Mouse (Mus musculus) liver, adult 2 months (tissue): ENCODE measurements around the gene Ndufc1. TPM values are rescaled to one million over a fixed set of nuclear protein-coding genes. Genes with fewer than 3 reads are reported as not detected.

Experiments
- DNase-seq: peaks from one replicate; pipeline ENCODE4 v3.0.0-alpha.2; 2011; ENCODE audit warnings: low read depth, low spot score; ENCODE audit errors: extremely low read depth
- H3K27ac ChIP-seq: fragments of 200-500 bp; replicated peaks from 2 replicates; pipeline ENCODE4 v1.5.1; 2012; ENCODE audit warnings: low read depth, mild to moderate bottlenecking, control low read depth, inconsistent platforms, low read length; ENCODE audit not compliant: insufficient read depth
- H3K27me3 ChIP-seq: fragments of 200-500 bp; 2 replicates; pipeline ENCODE4 v1.6.1; 2012; ENCODE audit warnings: mild to moderate bottlenecking, moderate library complexity, low read length, inconsistent platforms; ENCODE audit not compliant: control insufficient read depth, insufficient read depth
- H3K36me3 ChIP-seq: fragments of 200-500 bp; 2 replicates; pipeline ENCODE4 v1.6.1; 2012; ENCODE audit warnings: low read length, inconsistent platforms; ENCODE audit not compliant: control insufficient read depth, insufficient read depth
- H3K4me1 ChIP-seq: fragments of 200-500 bp; 2 replicates; pipeline ENCODE4 v1.6.1; 2011; ENCODE audit warnings: low read length; ENCODE audit not compliant: control insufficient read depth, insufficient read depth
- H3K4me3 ChIP-seq: fragments of 200-500 bp; 2 replicates; pipeline ENCODE4 v1.5.1; 2011; ENCODE audit warnings: low read depth, mild to moderate bottlenecking, control low read depth, low read length, moderate library complexity; ENCODE audit not compliant: insufficient read depth
- H3K79me2 ChIP-seq: fragments of 200-500 bp; 2 replicates; pipeline ENCODE4 v1.6.1; 2012; ENCODE audit warnings: inconsistent platforms, mild to moderate bottlenecking, low read length, moderate library complexity; ENCODE audit not compliant: control insufficient read depth, insufficient read depth
- H3K9ac ChIP-seq: fragments of 200-500 bp; 2 replicates; pipeline ENCODE4 v1.6.1; 2012; ENCODE audit warnings: low read depth, mild to moderate bottlenecking, control low read depth, inconsistent platforms, low read length
- CTCF ChIP-seq: fragments of 200-500 bp; IDR thresholded peaks from 2 replicates; pipeline ENCODE4 v1.5.1; 2011; ENCODE audit warnings: low read depth, low read length, control low read depth
- POLR2A ChIP-seq: fragments of 200-500 bp; IDR thresholded peaks from 2 replicates; pipeline ENCODE4 v1.6.1; 2011; ENCODE audit warnings: low read length, control low read depth; ENCODE audit not compliant: insufficient read depth; ENCODE audit errors: extremely low read depth
- WGBS: fragments of 180-500 bp; shearing (Covaris S2); methylation state at CpG from one replicate; pipeline ENCODE4 v1.1.7; 2018; 5-methylcytosine and 5-hydroxymethylcytosine counted together
- polyA plus RNA-seq: library from polyadenylated mRNA; depleted of rRNA; stranded (reverse); fragments of >200 nt; gene quantifications from 2 replicates; pipeline ENCODE4 v1.2.3, GENCODE M21; 2012
- total RNA-seq: library from RNA; depleted of rRNA; stranded (reverse); fragments of >200 nt; gene quantifications from 2 replicates; pipeline ENCODE4 v1.2.3, GENCODE M21; 2014

The Ndufc1 gene
- total and polyA plus RNA-seq, 2 experiments, result 104 to 231 TPM

- 39% methylated on average over 2 of the region's 2 CpGs for WGBS
- Histone ChIP-seq H3K27ac (no peak overlapping the region), H3K79me2 (peaks cover 15% of the 10 kb centered on the region), H3K4me1 (peaks cover 14% of the 10 kb centered on the region), H3K36me3 (no peaks in the 10 kb centered on the region), H3K9ac (no peak overlapping the region), H3K27me3 (no peaks in the 10 kb centered on the region), H3K4me3 (no peak overlapping the region; the same call in 1 of the 2 replicates)
- DNase-seq, result no peak
- TF ChIP-seq CTCF, result no peak
- TF ChIP-seq POLR2A, result no peak
Measured at GRCm38 (mm10) chr3:51417485-51417884, 8.7 kb upstream of the Ndufc1 start.

GRCm38 (mm10) chr3:51417135-51417458, 8.3 kb upstream of the Ndufc1 start:
- no peak for DNase-seq
- H3K4me3 ChIP-seq, result peak overlapping the region; percentile 98
- no peaks in the 10 kb centered on the region for H3K36me3 ChIP-seq
- WGBS, result 6% methylated on average over 8 of the region's 8 CpGs
- peak overlapping the region; percentile 73; the same call in 1 of the 2 replicates for H3K27ac ChIP-seq
- peaks cover 14% of the 10 kb centered on the region for H3K4me1 ChIP-seq
- TF ChIP-seq POLR2A (no peak), CTCF (no peak)
- peaks cover 13% of the 10 kb centered on the region for H3K79me2 ChIP-seq
- no peaks in the 10 kb centered on the region for H3K27me3 ChIP-seq
- peak overlapping the region; percentile 91 for H3K9ac ChIP-seq

DNA sequence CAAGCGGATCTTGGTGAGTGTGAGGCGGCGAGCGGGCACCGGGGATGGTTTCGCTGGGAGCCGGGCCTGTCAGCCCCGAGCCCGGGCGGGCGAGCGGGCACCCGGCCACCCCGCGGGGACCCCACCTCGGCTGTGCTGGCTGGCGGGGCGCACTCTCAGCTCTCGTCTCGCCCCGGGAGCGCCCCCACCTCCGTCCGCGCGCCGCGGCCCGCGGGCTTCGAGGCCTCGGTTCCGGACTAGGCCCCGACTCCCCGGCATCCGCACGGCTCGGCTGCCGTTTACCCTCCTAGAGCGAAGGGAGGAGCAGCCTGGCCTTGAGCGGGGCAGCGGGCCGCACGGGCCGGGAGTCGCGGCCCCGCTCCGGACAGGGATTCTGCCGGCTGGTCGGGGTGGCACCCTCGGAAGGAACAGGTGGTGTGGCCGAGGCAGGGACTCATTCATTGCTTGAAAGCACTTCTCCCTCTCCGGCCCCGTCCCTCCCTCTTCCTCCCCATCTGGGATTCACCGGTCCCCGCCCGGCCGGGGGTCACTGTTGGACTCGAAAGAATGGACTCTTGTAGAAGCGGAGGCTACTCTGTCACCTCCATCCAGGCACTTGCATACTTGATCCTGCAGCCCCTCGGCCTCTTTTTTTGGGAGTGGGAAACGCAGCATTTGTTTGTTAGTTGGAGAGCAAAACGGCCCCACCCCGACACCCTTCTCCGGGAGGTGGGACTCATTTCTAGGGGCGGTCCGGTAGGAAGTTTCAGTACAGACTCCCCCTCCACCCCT, 7.8 kb upstream of the Ndufc1 start:
- DNase-seq, result peak; percentile 31
- Histone ChIP-seq H3K27ac (peak overlapping the region; percentile 73), H3K36me3 (no peaks in the 10 kb centered on the region), H3K9ac (peak overlapping the region; percentile 91), H3K4me1 (peaks cover 13% of the 10 kb centered on the region; the same call in 1 of the 2 replicates), H3K79me2 (peaks cover 10% of the 10 kb centered on the region; the same call in 1 of the 2 replicates), H3K27me3 (no peaks in the 10 kb centered on the region), H3K4me3 (peak overlapping the region; percentile 98)
- TF ChIP-seq POLR2A (no peak), CTCF (no peak)
- under 1% methylated on average over 67 of the region's 68 CpGs for WGBS

DNA sequence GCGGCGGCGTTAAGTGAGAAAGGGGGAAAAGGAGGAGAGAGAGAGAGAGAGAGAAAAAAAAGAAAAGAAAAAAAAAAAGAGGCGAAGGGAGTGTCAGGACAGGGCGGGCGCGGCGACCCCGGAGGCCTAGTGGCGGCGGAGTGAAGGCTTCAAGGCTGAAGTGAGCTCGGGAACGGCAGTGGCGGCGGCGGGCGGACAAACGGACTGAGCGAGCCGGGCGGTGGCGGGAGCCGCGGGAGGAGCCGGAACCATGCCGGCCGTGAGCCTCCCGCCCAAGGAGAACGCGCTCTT, 7.2 kb upstream of the Ndufc1 start:
- under 1% methylated on average over 28 of the region's 30 CpGs for WGBS
- Histone ChIP-seq H3K79me2 (peaks cover 7% of the 10 kb centered on the region; the same call in 1 of the 2 replicates), H3K9ac (peak overlapping the region; percentile 91)

GRCm38 (mm10) chr3:51415098-51416072, 6.6 kb upstream of the Ndufc1 start, which contains the start of gene Naa15:
Naa15 (plus strand) TSS chr3:51415148.
- Histone ChIP-seq H3K27me3 (no peaks in the 10 kb centered on the region), H3K4me1 (peaks cover 13% of the 10 kb centered on the region; the same call in 1 of the 2 replicates), H3K79me2 (peaks cover 6% of the 10 kb centered on the region; the same call in 1 of the 2 replicates), H3K4me3 (peak within 1 kb of the TSS; percentile 98), H3K27ac (peak within 1 kb of the TSS; percentile 79), H3K9ac (peak within 1 kb of the TSS; percentile 91), H3K36me3 (no peaks in the 10 kb centered on the region)
- TF ChIP-seq POLR2A, result 0 out of 2 replicates have a peak, but pooled peaks have one; percentile 53
- TF ChIP-seq CTCF, result no peak
- peak; percentile 85 for DNase-seq
- WGBS, result 3% methylated on average over 43 of the region's 43 CpGs

More for the DNA sequence above, 7.2 kb upstream of the Ndufc1 start:
- Histone ChIP-seq H3K27me3 (no peaks in the 10 kb centered on the region), H3K4me3 (peak overlapping the region; percentile 98), H3K27ac (peak overlapping the region; percentile 73), H3K36me3 (no peaks in the 10 kb centered on the region), H3K4me1 (peaks cover 13% of the 10 kb centered on the region; the same call in 1 of the 2 replicates)
- TF ChIP-seq CTCF, result no peak
- TF ChIP-seq POLR2A, result no peak
- DNase-seq, result peak; percentile 20
